Mouse (Mus musculus) thymus, postnatal 36 days (tissue): ENCODE results near the gene Opn4.
A peak's percentile ranks its signal among the peaks of the same experiment; 100 is the strongest.

Experiments
- DNase-seq, 2 experiments: peaks; one replicate each; pipeline ENCODE4 v3.0.0; 2022; ENCODE audit warnings: mixed read lengths in 2 of 2

Opn4 gene

DNA sequence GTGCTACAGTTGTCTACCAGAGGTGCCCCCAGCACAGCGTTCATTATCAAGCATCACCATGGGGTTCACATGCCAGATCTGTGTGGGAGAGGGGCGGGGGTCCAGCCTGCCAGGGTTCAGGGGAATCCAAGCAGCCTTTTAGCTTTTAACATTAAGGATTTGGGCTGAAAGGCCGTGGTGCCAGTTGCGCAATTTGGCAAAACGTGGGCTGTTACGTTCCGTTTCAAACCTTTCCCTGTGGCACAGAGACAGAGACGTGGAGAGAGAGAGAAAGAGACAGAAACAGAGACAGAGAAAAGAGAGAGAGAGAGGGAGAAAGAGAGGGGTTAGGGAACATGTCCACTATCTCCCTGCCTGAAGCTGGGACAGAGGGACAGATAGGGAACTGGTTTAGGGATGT is 38.3 kb downstream of the Opn4 start:
- DNase-seq, result no peak

GRCm38 (mm10) chr14:34558947-34559346 is 41.0 kb downstream of the Opn4 start:
- no peak for DNase-seq

DNA sequence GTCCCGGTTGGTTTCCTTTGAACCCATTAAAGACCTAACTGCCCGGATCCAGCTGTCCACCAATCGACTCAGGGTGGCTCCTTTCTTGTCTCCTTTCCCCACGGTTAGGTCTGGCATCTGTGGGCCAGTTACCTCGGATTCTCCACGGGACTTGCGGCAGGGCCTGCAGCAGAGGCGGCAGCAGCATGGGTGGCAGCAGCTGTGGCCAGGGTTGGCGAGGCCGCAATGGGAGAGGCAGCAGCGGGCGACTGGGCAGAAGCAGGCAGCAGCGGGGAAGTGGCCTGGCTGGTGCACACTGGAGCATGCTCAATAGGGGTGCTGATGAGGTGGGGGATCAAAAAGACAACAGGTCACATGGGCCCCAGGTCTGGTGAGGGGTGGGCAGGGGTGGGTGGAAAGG is 44.7 kb downstream of the Opn4 start:
- DNase-seq, result no peak

GRCm38 (mm10) chr14:34554047-34554446 is 45.9 kb downstream of the Opn4 start:
- DNase-seq, result no peak

GRCm38 (mm10) chr14:34553470-34553869 is 46.5 kb downstream of the Opn4 start:
- DNase-seq, result no peak

- no peak for DNase-seq
Measured at GRCm38 (mm10) chr14:34552226-34552625, 47.7 kb downstream of the Opn4 start.

- DNase-seq, result peak; percentile 57 to 60
Measured at GRCm38 (mm10) chr14:34549004-34549671, 50.8 kb downstream of the Opn4 start.

DNA sequence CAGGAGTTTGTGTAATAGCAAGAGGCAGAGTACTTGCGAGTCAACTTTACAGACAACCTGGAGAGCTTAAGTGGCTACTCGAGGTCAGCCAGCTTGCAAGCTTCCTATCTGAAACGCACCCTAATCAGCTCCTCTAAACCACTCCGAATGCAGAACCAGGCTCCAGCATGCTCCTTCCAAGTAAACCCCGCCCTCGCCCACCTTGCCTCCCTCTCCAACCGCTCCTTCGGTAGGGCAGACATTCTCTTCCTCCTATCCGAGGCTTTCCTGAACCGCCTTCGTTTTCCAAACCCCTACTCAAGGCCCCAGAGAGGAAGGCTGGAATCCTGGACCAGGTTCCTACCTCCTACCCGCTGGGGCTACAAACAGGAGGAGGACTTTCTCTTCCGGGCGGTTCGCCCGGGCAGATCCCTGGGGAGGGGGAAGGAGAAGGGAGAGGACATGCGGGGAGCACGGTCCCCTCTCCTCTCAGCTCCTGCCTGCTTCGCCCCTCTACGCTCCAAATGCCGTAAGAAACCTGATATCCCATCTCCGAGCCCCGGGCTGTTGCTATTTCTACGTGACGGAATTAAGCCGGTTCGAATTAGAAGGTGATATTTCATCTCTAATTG is 51.4 kb downstream of the Opn4 start:
- DNase-seq, result no peak

DNA sequence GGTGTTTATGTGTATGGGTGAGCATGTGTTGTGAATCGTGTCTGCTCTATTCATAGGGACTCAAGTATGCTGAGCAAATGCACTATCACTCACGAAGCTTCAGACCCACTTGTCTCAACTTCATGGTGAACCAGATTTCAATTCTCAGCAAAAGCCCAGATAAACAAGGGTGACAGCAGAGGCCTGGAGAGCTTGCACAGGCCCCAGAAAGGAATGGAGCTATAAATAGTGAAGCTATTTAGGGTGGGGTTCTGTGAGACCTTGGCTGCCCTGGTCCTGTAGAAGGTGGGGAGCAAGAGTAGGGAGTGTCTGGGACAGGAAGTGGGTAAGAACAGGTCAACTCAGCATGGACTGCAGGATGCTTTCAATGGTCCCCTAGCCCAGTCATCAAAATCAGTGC is 55.4 kb downstream of the Opn4 start:
- DNase-seq, result no peak

- DNase-seq, result no peak
Measured at GRCm38 (mm10) chr14:34544001-34544400, 55.9 kb downstream of the Opn4 start.

DNA sequence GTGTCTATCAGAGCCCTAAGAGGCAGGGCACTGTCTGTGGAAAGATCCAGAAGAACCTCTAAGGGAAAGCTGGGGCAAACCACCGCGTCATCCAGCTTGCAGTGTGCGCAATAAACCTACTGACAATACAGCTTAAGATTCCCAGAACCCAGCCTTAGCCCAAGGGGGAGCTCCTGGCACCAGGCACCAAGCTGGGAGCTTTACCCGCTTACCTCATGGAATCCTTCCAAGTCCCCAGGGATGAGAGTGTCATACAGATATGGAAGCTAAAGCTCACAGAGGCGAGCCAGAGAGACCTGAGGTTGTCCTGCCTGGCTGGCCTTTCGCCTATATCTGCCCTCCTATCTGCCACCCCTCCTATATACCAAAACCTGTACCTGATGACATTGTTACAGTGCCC is 56.3 kb downstream of the Opn4 start:
- DNase-seq, result no peak

DNA sequence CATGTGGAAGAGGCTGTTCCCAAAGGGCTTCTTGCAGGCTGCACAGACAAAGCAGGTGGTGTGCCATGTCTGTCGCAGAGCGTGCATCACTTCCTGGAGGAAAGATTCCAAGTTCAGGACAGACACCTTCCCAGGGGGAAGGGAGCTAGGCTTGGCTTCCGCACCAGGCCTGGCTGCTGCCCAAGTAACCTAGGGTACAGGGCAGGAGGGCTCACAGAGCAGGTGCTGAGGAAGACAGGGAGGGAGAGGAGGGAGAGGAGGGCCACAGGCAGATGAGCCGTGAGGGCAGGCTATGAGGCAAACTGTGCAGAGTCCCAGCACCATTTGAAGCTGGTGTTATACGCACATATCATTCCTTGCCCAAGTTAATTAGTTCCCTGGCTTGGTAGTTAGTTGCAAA is 58.0 kb downstream of the Opn4 start:
- DNase-seq, result no peak

- peak in 1 of 2 experiments; percentile 10 for DNase-seq
Measured at GRCm38 (mm10) chr14:34540685-34541162, 59.2 kb downstream of the Opn4 start.
